8 mouse cellular contexts compared by ENCODE assay signal in the genomic region with DNA sequence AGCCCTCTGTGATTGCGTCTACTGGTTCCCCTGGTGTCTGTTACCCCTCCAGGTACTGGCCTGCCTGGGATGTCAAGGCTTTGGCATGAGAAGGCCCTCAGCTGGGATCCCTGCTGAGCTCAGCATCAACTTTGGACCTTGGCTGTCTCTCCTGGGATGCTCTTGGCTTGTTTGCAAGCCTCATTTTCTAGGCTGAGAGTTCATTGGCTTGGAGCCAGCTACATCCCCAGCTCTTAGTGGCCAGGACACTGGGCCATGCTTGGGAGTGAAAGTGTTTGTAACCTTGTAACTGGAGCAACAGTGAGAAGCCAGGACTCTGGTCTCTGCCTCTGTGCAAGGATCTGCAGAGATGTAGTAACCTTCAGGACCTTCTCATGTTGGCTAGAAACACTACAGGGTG.
DNase-seq lines count a peak whose midpoint lies in the region; ATAC-seq lines count a peak whose summit lies in the region.

No protein-coding gene starts in this region.

- peak; percentile 22 to 53 for DNase-seq in adrenal gland, adult (ENCODE audit: inconsistent age in 2 of 2, low spot score in 1 of 2)
- no peak for DNase-seq in adrenal gland, adult 18-20 months (ENCODE audit: low spot score in 2 of 2)
- peak; percentile 53 for DNase-seq in retina, postnatal 1 day
- no peak for DNase-seq in retina, embryonic 14.5 days (ENCODE audit: low spot score)
- DNase-seq in kidney, adult 8-10 months: peak; percentile 84 to 88
- DNase-seq in urinary bladder, postnatal 25 days (ENCODE audit: low spot score): peak; percentile 5
- DNase-seq in thymus, postnatal 10 days (ENCODE audit: low spot score in 2 of 2): no peak

- ATAC-seq in monocyte, adult 5-6 weeks (replicated peaks; ENCODE audit: insufficient number of reproducible peaks, low FRiP score, low TSS enrichment, poor library complexity, severe bottlenecking): no peak

Comparison
In these comparisons a context has a peak if more than half of its experiments do, and no peak if none do; other contexts are left out.
1. DNase-seq: peak in adrenal gland, adult (2 of 2), retina, postnatal 1 day (single experiment), kidney, adult 8-10 months (2 of 2) and urinary bladder, postnatal 25 days (single experiment); none in adrenal gland, adult 18-20 months (0 of 2), retina, embryonic 14.5 days (single experiment) and thymus, postnatal 10 days (0 of 2).